Mouse (Mus musculus) cerebellum, adult 11 months (tissue): ENCODE results near the gene Dync1li1.
"Not testable (repeated sequence)": the region's sequence is repeated elsewhere in the genome, so short reads cannot be mapped to it uniquely, and the experiment has no call there.

Experiments used
- DNase-seq: peaks from one replicate; pipeline ENCODE4 v3.0.0; 2022

Dync1li1 gene

DNA sequence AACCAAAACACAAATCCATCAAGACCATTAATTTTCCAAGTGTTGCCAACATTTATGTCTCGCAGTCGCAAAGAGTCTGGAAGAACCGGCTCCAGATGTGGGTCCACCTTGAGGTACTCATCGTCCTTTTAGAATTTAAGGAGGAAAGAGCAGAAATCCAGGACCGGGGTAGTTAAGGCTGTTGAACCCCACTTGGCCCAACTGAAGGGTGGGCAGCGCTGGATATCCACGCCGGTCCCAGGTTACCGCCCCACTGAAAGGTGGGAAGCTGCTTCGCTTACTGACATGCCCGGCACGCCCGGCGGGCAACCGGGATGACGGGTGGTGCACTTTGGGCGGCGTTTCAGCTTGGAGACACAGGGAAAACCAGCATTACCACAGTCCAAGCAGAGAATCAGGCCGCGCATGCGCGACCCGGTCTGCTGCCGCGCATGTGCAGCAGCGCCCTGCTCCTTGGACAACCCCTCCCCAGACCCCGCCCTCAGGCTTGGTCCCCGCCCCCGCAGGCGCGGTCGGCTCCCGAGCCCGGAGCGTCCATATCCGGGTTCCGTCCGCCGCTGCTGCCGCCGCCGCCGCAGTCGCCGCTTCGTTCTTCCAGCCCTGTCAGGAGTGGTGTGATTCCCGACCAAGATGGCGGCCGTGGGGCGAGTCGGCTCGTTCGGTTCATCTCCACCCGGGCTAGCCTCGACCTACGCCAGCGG is at the start of gene Dync1li1:
TSS of gene Dync1li1 (plus strand) at position 539 of the 701 bp plus-strand sequence.
- DNase-seq: peak; percentile 99

DNA sequence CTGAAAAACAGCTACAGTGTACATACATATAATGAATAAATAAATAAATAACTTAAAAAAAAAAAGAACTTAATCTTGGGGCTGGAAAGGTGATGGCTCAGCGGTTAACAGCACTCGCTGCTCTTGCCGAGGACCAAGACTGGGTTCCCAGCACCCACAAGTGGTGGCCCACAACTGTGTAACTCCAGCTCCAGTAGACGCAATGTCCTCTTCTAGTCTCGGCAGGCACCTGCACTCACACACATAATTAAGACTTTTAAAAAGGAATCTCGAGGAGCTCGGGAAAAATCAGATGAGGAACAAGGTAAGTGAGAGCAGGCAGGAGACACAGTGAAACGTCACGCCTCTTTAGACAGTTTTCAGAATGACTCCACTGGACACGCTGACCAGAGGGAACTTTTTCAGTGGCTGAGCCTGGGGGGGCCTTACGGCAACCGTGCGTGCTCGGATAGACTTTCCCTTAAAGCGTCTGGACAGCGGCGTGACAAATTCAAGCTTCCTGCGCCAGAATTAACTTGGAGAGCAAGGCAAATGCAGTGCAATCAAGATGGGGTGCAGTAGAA is 49.3 kb upstream of the Dync1li1 start:
- DNase-seq: no peak

DNA sequence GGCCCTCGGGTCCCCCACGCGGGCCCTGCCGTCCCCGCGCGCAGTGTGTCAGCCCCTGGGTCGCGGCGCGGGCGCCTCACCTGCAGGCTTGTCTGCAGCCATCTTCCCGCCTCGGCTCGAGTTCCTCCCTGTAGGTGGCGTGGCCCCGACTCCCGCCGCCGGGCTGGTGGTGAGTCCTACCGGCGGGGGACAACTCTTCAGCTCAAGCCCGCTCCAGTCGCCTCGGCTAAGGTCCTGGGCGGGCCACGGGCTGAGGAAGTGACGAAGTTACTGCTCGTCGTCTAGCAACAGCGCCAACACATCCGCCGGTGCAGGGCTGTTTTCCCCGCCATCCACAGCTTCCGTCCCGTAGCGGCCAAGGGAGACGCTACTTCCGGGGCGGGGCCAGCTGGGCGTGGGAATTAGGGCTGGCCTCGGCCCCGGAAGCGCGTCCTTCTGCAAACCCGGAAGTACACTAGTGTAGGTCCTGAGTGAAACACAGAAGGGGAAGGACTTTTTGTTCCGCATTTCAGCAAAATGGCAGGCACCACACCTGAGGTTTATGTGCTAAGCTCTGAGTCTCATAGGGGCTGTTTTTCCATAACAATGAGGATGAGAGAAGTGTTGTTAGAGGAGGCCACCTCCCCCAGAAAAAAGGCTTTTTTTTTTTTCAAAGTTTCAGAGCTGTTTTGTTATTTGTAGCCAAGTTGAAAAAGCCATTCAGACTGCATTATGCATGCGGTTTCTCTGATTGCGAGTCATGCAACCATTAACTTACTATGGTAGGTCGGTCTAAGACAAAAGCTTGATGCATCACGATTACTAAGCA is 48.5 kb upstream of the Dync1li1 start, which contains the start of gene Cnot10:
TSS of gene Cnot10 (minus strand) at position 346 of the 808 bp plus-strand sequence.
- DNase-seq: peak; percentile 96

DNA sequence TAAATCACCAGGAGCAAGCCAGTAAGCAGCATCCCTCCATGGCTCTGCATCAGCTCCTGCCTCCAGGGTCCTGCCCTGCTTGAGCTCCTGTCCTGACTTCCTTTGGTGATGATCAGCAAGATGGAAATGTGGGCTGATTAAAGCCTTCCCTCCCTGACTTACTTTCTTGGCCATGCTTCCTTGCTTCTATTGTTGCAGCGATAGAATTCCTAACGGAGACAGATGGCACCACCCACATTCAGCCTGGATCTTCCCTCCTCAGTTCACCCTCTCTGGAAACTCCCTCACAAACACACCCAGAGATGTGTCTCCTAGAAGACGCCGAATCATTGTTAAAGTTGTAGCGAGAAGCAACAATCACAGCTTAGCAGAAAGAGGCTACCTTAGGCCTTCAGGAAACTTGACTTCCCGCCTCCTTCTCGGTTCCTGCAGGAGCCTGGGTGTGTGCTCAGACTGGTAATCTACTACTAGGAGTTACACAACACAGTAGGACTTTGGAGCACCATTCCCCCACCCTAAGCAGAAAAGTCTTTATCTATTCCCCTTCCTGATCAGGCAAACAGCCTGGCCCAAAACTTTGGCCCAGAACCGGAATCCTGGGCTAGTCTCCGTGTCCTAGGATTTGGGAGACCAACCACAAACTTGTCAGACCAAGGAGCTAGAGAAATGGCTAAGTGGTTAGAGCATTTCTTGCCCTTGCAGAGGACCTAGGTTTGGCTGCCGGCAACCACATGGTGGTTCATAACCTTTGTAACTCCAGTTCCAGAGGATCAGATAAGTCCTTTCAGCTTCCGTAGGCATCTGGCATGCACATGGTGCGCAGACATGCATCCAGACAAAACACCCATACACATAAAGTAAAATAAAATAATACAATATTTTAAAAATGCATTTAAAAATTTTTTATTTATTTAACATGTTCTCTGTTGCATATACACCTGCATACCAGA is 41.8 kb upstream of the Dync1li1 start:
- DNase-seq: no peak

DNA sequence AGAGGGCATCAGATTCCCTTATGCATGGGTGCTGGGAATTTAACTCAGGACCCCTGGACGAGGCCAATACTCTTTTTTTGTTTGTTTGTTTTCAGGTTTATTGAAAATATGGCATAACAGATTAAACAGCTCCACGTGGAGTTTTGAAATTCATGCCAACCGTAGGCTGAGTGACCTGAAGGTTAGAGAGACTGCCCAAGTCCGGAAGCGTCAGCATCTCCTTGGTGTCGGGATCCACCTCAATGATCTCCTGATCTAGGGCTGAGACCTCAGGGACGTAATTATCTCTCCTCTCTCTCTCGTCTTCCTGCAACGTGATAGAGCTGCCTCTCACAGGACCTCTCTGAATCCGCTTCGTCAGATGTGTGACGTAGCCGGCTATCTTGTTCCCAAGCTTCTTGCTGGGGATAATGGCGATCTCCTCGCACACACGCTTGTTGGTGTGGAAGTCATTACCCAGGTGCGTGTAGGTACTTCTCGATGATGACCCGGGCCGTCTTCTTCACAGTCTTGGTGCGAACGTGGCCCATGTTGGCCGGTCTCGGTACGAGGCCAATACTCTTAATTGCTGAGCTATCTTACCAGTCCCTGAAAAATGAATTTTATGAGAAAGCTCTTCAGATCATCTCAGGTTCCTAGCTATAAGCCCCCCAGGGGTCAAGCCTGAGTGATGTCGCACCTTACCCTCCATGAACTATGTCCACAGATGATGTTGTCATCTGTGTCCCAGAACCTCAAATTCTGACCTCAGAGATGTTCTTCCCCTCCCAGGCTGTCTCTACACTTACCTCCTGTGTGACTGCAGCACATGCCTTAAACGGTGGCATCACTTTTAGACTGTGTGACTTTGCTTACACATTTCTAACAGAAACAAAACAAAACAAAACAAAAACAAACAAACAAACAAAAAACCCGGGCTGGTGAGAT is 40.8 kb upstream of the Dync1li1 start:
- DNase-seq: no peak

DNA sequence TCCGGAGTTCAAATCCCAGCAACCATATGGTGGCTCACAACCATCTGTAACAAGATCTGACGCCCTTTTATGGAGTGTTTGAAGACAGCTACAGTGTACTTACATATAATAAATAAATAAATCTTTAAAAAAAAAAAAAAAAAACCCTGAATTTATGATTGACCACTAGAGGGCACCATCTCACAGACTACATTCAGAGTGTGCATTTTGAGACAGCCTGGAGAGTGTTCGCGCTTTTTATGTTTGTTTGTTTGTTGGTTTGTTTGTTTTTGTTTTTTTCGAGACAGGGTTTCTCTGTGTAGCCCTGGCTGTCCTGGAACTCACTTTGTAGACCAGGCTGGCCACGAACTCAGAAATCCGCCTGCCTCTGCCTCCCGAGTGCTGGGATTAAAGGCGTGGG is 40.1 kb upstream of the Dync1li1 start:
- DNase-seq: not testable (repeated sequence)

DNA sequence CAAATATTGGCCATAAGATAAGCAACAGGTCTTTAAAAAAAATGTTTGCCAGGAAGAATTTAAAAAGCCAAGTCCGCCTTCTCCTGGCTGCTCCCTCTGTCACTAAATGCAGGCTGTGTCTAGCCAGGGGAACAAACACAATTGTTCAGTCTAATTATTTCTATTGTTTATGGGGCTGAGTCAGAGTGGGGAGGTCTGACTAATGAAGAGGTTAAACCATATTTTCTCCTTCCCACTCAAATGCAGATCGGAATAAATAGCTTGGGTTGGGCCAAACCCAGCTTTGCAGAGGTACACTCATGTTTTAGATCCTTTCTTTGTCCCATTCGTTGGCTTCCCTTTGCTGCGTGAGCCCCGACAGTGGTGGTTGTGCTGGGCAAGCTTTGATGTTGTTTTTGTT is 39.2 kb upstream of the Dync1li1 start:
- DNase-seq: no peak

DNA sequence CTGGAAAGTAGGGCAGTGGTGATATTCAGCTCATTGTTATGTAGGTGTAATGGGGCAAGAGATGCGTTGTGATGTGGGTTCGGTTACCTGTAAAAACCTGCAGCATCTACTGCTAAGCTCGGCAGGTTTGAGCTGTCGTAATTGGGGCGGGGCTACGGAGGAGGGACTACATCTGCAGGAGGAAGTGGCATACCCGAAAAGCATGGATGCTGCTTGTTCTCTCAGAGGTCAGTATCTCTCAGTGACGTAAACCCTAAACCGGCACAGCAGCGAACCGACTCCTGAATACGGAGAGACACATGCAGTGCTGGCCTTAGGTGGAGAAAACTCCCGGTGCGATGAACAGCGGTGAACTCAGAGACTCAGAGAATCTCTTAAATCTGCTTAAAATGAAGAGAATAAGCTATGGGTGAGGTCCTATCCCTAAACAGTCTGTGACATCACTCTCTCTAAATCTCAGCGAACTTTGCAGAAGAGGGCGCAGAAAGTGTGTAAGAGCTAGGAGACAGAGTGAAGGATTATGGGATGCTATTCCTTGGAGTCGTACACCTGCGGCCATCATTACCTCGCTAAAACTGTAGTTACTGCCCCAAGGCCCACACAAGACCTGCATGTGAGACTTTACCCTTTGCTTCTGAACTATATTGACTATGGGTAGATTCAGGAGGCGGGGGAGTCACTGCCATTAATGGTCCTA is 37.5 kb upstream of the Dync1li1 start:
- no peak for DNase-seq

DNA sequence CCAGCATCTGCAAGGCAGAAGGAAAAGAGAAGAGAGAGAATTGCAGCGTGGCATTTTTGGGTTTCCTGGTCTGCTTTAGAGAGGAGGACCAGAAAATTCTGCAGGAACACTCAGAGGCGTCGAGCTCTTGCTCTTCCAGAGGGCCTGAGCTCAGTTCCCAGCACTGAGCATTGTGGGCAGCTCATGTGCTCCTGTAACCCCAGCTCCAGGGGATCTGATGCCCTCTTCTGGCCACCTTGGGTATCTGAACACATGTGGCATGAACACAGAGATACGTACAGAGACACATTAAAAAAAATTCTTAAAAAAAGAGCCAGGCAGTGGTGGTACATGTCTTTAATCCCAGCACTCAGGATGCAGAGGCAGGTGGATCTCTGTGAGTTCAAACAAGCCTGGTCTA is 33.2 kb upstream of the Dync1li1 start:
- no peak for DNase-seq

DNA sequence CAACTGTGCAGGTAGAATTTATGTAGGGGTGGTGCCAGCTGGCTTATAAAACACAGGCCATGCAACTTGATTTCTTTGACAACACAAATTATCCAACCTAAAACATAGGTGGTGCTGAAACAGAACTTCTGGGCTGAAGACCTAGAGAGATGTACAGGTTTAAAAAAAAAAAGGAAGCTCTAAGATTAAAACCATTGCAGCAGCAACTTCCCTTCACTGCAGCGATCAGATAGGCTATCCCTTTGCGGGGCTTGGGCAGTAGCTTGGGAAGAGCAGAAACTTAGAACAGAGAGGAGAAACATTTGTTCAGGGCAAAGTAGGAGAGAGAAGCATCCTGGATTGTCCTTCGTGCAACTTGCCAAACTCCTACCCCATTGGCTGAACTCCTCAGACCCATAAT is 31.9 kb upstream of the Dync1li1 start:
- DNase-seq: no peak

DNA sequence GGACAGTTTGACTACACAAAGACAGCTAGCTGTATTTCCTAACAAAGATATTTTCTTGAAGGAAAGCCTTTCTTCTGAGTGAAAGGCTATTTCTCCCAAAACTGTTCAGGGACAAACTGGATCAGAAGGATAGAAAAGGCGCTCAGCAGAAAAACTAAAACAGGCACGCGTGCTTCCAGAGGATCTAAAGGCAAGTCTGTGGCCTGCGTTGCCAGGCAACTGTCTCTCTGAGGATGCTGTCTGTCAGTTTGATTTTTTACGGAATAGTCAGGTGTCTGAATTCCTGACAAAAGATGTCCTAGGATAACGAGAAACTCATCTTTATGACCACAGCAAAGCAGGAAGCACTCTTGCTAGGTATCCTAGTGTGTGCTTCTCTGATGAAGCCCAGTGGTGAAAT is 28.1 kb upstream of the Dync1li1 start:
- DNase-seq: no peak

DNA sequence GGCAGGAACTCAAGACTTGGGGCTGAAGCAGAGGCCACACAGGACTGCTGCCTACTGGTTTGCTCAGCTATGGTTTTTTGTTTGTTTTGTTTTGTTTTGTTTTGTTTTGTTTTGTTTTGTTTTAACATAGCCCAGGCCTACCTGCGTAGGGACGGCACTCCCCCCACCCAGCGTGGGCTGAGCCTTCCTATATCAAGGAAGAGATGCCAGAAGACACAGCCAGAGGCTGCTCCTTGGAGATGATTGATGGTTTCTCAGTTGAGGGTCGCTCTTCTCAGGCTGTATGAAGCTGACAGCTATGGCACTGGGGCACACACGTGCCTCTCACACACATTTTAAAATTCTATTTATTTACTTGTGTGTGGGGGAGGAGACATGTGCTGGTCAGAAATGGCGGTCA is 27.6 kb upstream of the Dync1li1 start:
- no peak for DNase-seq

DNA sequence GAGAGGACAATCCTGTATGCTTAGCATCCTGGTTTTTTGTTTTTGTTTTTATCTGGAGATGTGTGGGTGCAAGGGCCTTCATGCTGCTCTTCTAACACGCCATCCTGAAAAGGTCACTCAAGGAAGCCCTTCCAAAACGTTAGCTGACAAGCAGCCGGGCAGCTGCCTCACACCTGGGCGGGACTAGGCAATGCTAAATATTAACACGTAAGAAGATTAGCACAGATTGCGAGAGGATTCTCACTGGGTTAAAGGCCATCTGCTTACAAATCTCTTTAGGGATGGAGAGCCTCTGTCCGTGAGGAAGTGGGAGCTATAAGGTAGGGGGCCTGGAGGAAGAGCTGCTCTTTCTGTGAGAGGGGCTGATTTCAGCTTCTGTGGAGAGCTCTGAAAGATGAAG is 26.6 kb upstream of the Dync1li1 start:
- DNase-seq: no peak

DNA sequence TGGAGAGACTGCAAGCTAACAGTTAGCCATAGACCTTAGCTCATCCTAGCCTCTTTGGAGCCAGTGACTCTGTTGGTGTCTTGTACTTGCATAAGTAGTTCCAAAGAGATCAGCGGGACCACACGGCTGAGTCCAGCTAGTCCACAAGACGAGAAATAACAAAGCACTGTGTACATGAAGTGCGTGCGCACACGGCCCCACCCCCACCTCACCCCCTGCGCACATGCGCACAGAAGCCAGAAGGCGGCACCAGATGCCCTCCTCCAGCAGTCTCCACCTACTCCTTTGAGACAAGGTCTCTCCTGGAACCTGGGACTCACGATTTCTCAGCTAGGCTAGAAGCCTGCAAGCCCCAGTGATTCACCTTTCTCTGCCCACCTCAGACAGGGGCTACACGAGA is 24.8 kb upstream of the Dync1li1 start:
- DNase-seq: no peak

DNA sequence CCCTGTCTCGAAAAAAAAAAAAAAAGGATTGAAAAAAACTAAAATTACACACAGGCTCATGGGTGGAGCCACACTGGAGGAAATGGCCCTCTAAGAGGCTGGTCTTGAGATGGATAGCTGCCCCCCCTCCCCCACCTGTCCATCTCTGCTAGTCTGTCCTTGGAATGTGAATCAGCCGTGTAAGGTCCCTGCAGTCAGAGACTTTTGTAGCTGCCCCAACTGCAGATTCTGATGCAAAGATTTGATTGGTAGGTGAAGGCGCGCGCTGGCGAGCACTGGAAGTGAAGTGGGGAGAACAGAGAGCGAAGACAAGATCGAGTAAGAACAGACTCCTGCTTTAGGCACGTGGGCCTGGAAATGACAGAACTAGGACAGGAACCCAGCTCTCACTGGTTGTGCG is 21.7 kb upstream of the Dync1li1 start:
- no peak for DNase-seq

DNA sequence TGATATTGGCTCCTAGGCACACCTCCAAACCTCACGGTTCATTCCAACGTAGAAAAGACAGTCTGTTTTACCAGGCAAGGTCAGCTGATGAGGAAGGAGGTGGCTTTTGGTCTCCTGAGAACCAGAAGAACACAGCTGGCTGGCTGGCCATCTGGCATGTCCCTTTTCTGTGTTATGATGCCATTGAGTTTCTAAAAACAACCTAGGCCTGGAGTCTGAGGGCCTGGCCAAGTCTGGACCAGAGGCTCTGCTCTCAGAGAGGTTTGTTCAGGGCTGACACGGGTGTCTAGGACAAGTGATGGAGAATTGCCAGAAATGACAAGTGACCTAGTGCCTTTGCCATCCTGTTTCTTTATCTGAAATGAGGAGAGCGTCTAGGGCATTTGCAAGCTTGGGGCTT is 20.5 kb upstream of the Dync1li1 start:
- no peak for DNase-seq

DNA sequence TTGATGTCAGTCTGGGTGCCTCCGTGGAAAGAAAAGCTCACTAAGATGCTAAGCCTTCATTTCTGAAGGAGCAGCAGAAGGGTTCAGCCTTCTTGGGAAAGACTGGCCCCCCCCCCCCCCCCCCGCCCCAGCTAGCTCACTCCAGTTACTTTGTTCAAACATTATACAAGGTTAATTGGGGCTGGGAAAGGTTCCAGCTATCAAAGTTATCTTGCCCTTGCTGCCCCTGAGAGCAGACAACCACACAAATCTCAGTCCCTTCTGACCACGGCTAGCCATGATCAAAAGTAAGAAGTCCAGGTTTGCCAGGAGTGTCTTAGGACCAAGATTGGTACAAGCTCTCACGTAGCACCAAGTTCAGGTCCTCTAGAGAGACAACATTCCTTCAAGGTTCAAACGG is 19.6 kb upstream of the Dync1li1 start:
- DNase-seq: no peak

DNA sequence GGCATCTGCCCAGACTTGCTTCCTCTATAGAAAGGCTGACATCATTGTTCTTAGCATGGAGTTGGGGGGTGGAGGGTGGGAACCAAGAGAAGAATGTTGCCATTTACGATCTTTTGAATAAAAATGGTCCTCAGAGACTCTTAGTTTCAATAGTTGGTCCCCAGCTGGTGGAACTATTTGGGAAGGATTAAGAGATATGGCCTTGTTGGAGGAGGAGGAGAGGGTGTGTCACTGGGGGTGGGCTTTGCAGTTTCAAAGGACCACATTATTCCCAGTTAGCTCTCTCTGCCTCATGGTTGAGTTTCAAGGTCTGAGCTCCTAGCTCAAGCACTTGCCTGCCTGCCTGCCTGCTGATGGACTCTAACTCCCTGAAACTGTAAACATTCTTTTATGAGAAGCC is 16.6 kb upstream of the Dync1li1 start:
- DNase-seq: no peak

DNA sequence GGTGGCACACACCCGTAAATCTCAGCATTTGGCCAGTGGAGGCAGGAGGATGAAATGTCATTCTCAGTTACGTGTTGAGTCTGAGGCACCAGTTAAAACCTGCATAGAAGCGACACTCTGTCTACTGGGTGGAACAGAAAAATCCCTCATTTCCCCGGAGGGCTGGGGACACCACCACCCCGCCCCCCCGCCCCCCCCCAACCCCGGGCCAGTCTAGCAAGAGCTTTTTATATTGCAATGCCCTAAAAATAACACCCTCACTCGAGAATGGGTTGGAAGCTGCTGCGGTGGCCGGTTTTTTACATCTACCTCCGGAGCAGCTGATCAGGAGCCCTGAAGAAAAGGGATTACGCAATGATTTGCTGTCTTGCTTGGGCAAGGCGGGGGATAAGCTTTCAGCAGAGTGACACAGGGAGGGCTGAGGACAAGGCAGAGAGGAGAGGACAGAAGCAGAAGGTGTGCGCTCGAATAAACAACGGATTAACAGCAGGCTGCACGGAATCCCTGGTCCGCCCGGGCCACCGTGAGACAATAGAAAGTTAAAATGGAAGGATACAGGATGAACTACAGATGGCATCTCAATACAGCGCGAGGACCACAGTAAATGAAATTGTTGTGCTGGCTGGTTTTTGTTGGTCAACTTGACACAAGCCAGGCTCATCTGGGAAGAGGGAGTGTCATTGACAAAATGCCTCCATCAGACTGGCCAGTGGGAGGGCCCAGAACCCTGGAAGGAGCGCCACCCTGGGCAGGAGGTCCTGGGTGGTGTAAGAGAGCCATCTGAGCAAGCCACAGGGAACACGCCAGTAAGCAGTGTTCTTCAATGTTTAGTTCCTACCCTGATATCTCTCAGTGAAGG is 15.7 kb upstream of the Dync1li1 start:
- peak; percentile 56 for DNase-seq

DNA sequence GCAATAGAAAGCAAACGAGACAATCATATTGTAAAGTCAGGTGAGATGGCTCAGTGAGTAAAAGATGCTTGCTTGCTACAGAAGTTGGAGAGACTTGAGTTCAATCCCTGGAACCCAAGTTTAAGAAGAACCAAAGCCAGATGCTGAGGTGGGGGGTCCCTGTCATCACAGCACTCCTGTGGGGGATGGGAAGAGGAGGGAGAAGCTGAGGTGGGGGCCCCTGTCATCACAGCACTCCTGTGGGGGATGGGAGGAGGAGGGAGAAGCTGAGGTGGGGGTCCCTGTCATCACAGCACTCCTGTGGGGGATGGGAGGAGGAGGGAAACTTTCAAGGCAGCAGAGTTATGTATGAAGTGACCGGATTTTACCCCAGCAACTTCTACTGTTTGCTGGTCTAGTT is 15.0 kb upstream of the Dync1li1 start:
- DNase-seq: no peak
